Mouse (Mus musculus): ENCODE results near the gene Prkar2b.
"Not testable (repeated sequence)": the region's sequence is repeated elsewhere in the genome, so short reads cannot be mapped to it uniquely, and the experiment has no call there.

Prkar2b gene

DNA sequence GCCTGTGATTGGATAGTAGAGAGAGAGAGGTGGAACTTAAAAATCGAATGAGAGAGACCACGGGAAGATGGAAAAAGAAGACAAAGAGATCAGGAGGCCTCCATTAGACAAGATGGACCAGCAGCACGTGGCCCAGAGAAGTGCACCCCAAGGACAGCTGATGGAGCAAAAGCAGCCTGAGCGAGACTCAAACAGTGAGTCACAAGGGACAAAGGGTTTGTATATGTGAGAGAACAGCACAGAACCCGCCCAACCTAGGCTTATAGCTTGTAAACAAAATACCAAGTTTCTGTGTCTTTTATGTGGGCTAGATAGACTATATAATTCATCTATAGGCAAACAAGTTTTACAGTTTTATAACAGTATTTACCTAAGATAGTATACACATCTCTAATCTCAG lies 50.0 kb downstream of the Prkar2b start:
- DNase-seq (ENCODE audit: low read depth in 2 of 2, low spot score in 2 of 2), result no peak

DNA sequence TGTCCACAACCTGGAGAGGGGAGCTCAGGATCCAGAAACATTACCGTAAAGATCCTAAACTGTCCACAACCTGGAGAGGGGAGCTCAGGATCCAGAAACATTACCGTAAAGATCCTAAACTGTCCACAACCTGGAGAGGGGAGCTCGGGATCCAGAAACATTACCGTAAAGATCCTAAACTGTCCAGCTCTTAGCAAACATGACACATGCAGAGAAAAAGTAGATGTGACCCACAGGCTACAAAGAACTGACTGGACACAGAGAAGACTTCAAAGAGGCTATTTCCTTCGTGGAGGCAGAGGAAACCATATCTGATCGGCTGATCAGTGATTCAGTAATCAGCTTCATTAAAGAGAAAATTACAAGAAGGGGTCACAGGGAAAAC lies 51.1 kb downstream of the Prkar2b start:
- DNase-seq (ENCODE audit: low read depth in 2 of 2, low spot score in 2 of 2), result not testable (repeated sequence)

DNA sequence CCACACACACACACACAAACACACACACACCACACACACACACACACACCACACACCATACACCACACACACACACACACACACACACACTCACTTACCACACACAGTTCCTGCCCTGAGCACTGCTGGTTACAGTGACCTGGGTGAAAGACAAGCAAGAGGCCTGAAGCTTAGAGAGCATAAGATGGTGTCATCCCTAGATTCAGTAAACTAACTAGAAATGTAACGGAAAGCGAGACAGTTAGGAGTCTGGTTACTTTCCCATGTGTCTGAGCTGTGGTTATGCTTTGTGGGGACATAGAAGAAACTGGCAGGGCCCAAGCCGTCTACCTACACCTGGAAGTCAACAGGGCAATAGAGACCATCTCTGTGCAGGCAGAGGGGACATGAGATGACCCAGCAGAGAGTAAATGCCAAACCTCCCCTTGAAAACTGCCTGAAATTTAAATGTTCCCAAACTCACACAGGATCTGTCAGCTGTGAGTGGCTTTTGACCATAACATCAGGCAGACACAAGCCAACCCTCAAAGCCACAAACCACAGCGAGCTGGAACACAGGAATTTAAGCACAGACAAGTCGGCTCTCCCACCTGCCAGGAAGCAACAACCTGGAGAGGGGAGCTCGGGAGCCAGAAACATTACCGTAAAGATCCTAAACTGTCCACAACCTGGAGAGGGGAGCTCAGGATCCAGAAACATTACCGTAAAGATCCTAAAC lies 51.7 kb downstream of the Prkar2b start:
- no peak for DNase-seq (ENCODE audit: low read depth in 2 of 2, low spot score in 2 of 2)

- no peak for DNase-seq (ENCODE audit: low read depth in 2 of 2, low spot score in 2 of 2)
These were observed 52.4 kb downstream of the Prkar2b start for GRCm38 (mm10) chr12:32008728-32009127.

DNA sequence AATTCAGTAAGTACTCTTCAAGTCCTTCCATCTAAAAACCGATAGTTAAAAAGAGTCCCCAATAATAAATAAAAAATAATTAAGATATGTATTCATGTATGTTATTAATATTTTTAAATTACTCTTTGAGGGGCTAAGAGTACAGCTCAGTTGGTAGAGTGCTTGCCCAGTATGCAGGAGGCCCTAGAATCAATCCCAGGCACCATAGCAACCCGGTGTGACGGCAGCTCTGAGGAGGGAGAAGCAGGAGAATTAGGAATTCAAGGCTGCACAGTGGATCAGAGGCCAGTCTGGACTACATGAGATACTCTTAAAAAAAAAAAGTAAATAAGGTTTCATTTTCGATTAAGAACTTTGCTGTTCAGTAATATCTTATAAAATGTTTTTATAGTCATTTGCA lies 53.5 kb downstream of the Prkar2b start:
- no peak for DNase-seq (ENCODE audit: low read depth in 2 of 2, low spot score in 2 of 2)

- no peak for DNase-seq (ENCODE audit: low read depth in 2 of 2, low spot score in 2 of 2)
These were observed 54.1 kb downstream of the Prkar2b start for GRCm38 (mm10) chr12:32007040-32007439.

GRCm38 (mm10) chr12:32006391-32006929 lies 54.6 kb downstream of the Prkar2b start:
- no peak for DNase-seq (ENCODE audit: low read depth in 2 of 2, low spot score in 2 of 2)

GRCm38 (mm10) chr12:32000464-32000863 lies 60.6 kb downstream of the Prkar2b start:
- no peak for DNase-seq (ENCODE audit: low read depth in 2 of 2, low spot score in 2 of 2)

DNA sequence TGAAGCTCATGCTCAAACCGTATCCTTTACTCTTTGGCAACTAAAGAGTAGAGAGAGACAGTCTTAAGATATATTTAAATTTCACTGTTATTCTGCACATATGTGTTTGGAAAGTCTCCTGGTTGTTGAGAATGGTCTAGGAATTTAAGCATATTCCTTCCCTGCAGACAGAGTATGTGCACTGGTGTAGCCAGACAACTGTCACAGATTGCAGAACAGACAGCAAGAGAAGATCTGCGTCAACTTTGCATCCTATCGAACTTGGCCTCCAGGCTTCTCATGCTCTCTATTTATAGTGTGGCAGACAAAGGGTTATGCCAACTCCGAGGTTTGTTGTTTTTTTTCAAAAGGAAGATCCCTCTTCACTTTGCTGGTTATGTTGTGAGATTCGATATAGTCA lies 62.4 kb downstream of the Prkar2b start:
- DNase-seq (ENCODE audit: low read depth in 2 of 2, low spot score in 2 of 2), result no peak

GRCm38 (mm10) chr12:31997328-31997878 lies 63.7 kb downstream of the Prkar2b start:
- DNase-seq (ENCODE audit: low read depth in 2 of 2, low spot score in 2 of 2), result no peak

DNA sequence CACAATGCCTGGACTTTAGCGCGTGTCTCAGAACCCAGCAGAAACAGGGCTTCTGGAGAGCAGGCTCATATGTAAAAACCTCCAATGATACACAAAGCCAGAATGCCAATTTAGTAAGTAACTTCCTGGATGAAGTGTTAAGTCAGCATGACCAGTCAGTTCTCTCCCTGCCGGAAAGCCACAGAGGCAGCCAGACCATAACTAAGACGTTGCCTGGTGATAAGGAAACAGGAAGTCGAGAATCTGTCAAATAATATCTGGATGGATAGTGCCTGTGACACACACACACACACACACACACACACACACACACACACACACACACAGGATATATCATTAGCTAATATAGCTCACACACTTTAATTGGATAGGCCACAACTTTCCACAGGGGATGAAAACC lies 64.2 kb downstream of the Prkar2b start:
- no peak for DNase-seq (ENCODE audit: low read depth in 2 of 2, low spot score in 2 of 2)

GRCm38 (mm10) chr12:31990575-31990974 lies 70.5 kb downstream of the Prkar2b start:
- DNase-seq (ENCODE audit: low read depth in 2 of 2, low spot score in 2 of 2), result no peak

- no peak for DNase-seq (ENCODE audit: low read depth in 2 of 2, low spot score in 2 of 2)
These were observed 71.4 kb downstream of the Prkar2b start for GRCm38 (mm10) chr12:31989726-31990125.

GRCm38 (mm10) chr12:31986463-31986862 lies 74.6 kb downstream of the Prkar2b start:
- no peak for DNase-seq (ENCODE audit: low read depth in 2 of 2, low spot score in 2 of 2)

- no peak for DNase-seq (ENCODE audit: low read depth in 2 of 2, low spot score in 2 of 2)
These were observed 75.4 kb downstream of the Prkar2b start for GRCm38 (mm10) chr12:31985738-31986137.

GRCm38 (mm10) chr12:31984664-31985063 lies 76.4 kb downstream of the Prkar2b start:
- DNase-seq (ENCODE audit: low read depth in 2 of 2, low spot score in 2 of 2), result no peak

GRCm38 (mm10) chr12:31984206-31984605 lies 76.9 kb downstream of the Prkar2b start:
- no peak for DNase-seq (ENCODE audit: low read depth in 2 of 2, low spot score in 2 of 2)

GRCm38 (mm10) chr12:31983769-31984168 lies 77.3 kb downstream of the Prkar2b start:
- DNase-seq (ENCODE audit: low read depth in 2 of 2, low spot score in 2 of 2), result no peak

DNA sequence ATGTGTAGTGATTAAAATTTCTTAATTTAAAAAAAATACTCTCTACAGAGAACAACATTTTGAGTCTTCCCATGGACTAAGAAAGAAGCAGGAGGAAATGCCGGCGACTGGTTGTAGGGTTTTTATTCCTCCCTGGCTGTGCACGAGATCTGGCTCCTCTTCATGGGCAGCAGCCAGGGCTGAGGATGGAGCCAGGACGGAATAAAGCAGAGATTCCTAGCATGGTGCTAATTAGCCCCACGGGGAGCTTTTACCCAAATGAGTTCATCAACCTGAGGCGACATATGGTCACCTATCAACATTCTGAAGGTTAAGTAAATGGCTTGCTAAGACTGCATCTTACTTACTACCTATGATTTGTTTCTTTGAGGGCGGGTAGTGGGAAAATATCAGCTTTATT lies 77.9 kb downstream of the Prkar2b start:
- no peak for DNase-seq (ENCODE audit: low read depth in 2 of 2, low spot score in 2 of 2)

- DNase-seq (ENCODE audit: low read depth in 2 of 2, low spot score in 2 of 2), result no peak
These were observed 83.4 kb downstream of the Prkar2b start for GRCm38 (mm10) chr12:31977613-31978195.

GRCm38 (mm10) chr12:31976544-31976943 lies 84.6 kb downstream of the Prkar2b start:
- no peak for DNase-seq (ENCODE audit: low read depth in 2 of 2, low spot score in 2 of 2)

- DNase-seq (ENCODE audit: low read depth in 2 of 2, low spot score in 2 of 2), result peak in 1 of 2 experiments; percentile 10
These were observed 87.5 kb downstream of the Prkar2b start for GRCm38 (mm10) chr12:31973473-31974172.
